Mouse (Mus musculus): ENCODE data around the gene Cacna1e.

Cacna1e gene

GRCm38 (mm10) chr1:154841057-154841630 is 43.2 kb downstream of the Cacna1e start:
- DNase-seq (ENCODE audit: inconsistent age in 2 of 2, low spot score in 1 of 2) = no peak

- DNase-seq (ENCODE audit: inconsistent age in 2 of 2, low spot score in 1 of 2) = no peak
These were observed 45.0 kb downstream of the Cacna1e start for GRCm38 (mm10) chr1:154839272-154839671.

GRCm38 (mm10) chr1:154836473-154836872 is 47.8 kb downstream of the Cacna1e start:
- DNase-seq (ENCODE audit: inconsistent age in 2 of 2, low spot score in 1 of 2) = no peak

GRCm38 (mm10) chr1:154832168-154832539 is 52.1 kb downstream of the Cacna1e start:
- DNase-seq (ENCODE audit: inconsistent age in 2 of 2, low spot score in 1 of 2) = no peak

- no peak for DNase-seq (ENCODE audit: inconsistent age in 2 of 2, low spot score in 1 of 2)
These were observed 52.8 kb downstream of the Cacna1e start for GRCm38 (mm10) chr1:154831269-154832167.

- no peak for DNase-seq (ENCODE audit: inconsistent age in 2 of 2, low spot score in 1 of 2)
These were observed 54.2 kb downstream of the Cacna1e start for GRCm38 (mm10) chr1:154830051-154830450.

- DNase-seq (ENCODE audit: inconsistent age in 2 of 2, low spot score in 1 of 2) = no peak
These were observed 61.2 kb downstream of the Cacna1e start for GRCm38 (mm10) chr1:154823098-154823497.

GRCm38 (mm10) chr1:154820422-154820821 is 63.9 kb downstream of the Cacna1e start:
- no peak for DNase-seq (ENCODE audit: inconsistent age in 2 of 2, low spot score in 1 of 2)

GRCm38 (mm10) chr1:154819960-154820359 is 64.3 kb downstream of the Cacna1e start:
- DNase-seq (ENCODE audit: inconsistent age in 2 of 2, low spot score in 1 of 2) = peak in 1 of 2 experiments; percentile 25

GRCm38 (mm10) chr1:154818742-154819141 is 65.6 kb downstream of the Cacna1e start:
- DNase-seq (ENCODE audit: inconsistent age in 2 of 2, low spot score in 1 of 2) = no peak

- DNase-seq (ENCODE audit: inconsistent age in 2 of 2, low spot score in 1 of 2) = no peak
These were observed 67.5 kb downstream of the Cacna1e start for GRCm38 (mm10) chr1:154816836-154817235.

- DNase-seq (ENCODE audit: inconsistent age in 2 of 2, low spot score in 1 of 2) = no peak
These were observed 68.0 kb downstream of the Cacna1e start for GRCm38 (mm10) chr1:154816267-154816666.

- no peak for DNase-seq (ENCODE audit: inconsistent age in 2 of 2, low spot score in 1 of 2)
These were observed 78.6 kb downstream of the Cacna1e start for GRCm38 (mm10) chr1:154805742-154806141.

- no peak for DNase-seq (ENCODE audit: inconsistent age in 2 of 2, low spot score in 1 of 2)
These were observed 79.3 kb downstream of the Cacna1e start for GRCm38 (mm10) chr1:154805038-154805437.

GRCm38 (mm10) chr1:154802301-154802904 is 81.9 kb downstream of the Cacna1e start:
- DNase-seq (ENCODE audit: inconsistent age in 2 of 2, low spot score in 1 of 2) = peak in 1 of 2 experiments; percentile 30

- DNase-seq (ENCODE audit: inconsistent age in 2 of 2, low spot score in 1 of 2) = no peak
These were observed 85.0 kb downstream of the Cacna1e start for GRCm38 (mm10) chr1:154799257-154799656.

GRCm38 (mm10) chr1:154798771-154799170 is 85.5 kb downstream of the Cacna1e start:
- no peak for DNase-seq (ENCODE audit: inconsistent age in 2 of 2, low spot score in 1 of 2)

GRCm38 (mm10) chr1:154796685-154797084 is 87.6 kb downstream of the Cacna1e start:
- DNase-seq (ENCODE audit: inconsistent age in 2 of 2, low spot score in 1 of 2) = peak in 1 of 2 experiments; percentile 68

GRCm38 (mm10) chr1:154794518-154794951 is 89.8 kb downstream of the Cacna1e start:
- DNase-seq (ENCODE audit: inconsistent age in 2 of 2, low spot score in 1 of 2) = no peak

- no peak for DNase-seq (ENCODE audit: inconsistent age in 2 of 2, low spot score in 1 of 2)
These were observed 92.6 kb downstream of the Cacna1e start for GRCm38 (mm10) chr1:154791544-154792174.

- DNase-seq (ENCODE audit: inconsistent age in 2 of 2, low spot score in 1 of 2) = no peak
These were observed 95.8 kb downstream of the Cacna1e start for GRCm38 (mm10) chr1:154788491-154788890.
